ENCODE assay signal across 19 mouse cellular contexts in genomic region chr7:143400599-143400998, GRCm38 (mm10).
A peak's percentile ranks its signal among the peaks of the same experiment; 100 is the strongest.
DNase-seq lines count a peak whose midpoint lies in the region; ATAC-seq and TF ChIP-seq lines count a peak whose summit lies in the region.
"Had no signal": no experiment of that assay in that cellular context is flagged by ENCODE, and none has a peak within 500 bp of the region (broad histone marks: within the 10 kb centered on the region; RNA-seq: fewer than 3 reads in every experiment).

No protein-coding gene starts in this region.

- 46% methylated on average over 6 of the region's 6 CpGs for WGBS in heart, embryonic 10.5 days
- 55% methylated on average over 6 of the region's 6 CpGs for WGBS in limb, embryonic 12.5 days
- 43% methylated on average over 6 of the region's 6 CpGs for WGBS in liver, postnatal 0 days (ENCODE audit: insufficient replicate concordance)

- TF ChIP-seq POLR2A in brain, embryonic 14.5 days (IDR thresholded peaks at IDR 0.05; ENCODE audit: borderline replicate concordance, extremely low read depth, insufficient read depth, insufficient read length, poor library complexity, severe bottlenecking), result no peak

- no peak overlapping the region for H3K4me2 ChIP-seq in limb, embryonic 12.5 days
- no peak overlapping the region for H3K4me2 ChIP-seq in liver, postnatal 0 days (ENCODE audit: low read depth, low read length)
- H3K4me2 ChIP-seq: hindbrain, embryonic 14.5 days; midbrain, embryonic 12.5 days; neural tube, embryonic 12.5 days had no signal

- intact Hi-C loops in left cerebral cortex, postnatal 14 days (cut with DNase I), result no loop called here

- no peak for ATAC-seq in limb, embryonic 12.5 days (ENCODE audit: insufficient number of reproducible peaks, insufficient read depth, low FRiP score, low TSS enrichment, low read depth)
- ATAC-seq in liver, postnatal 0 days, result peak; percentile 87
- ATAC-seq: forebrain, postnatal 0 days had no signal

- H3K9me3 ChIP-seq in heart, embryonic 10.5 days, result no peaks in the 10 kb centered on the region
- H3K9me3 ChIP-seq in limb, embryonic 12.5 days, result no peaks in the 10 kb centered on the region
- H3K9me3 ChIP-seq in liver, postnatal 0 days (ENCODE audit: low read length), result no peaks in the 10 kb centered on the region
- H3K9me3 ChIP-seq: midbrain, embryonic 12.5 days; neural tube, embryonic 12.5 days had no signal

- TF ChIP-seq EP300 in liver, postnatal 0 days (IDR thresholded peaks at IDR 0.05; ENCODE audit: low read depth), result no peak

- H3K9ac ChIP-seq in limb, embryonic 12.5 days (replicated peaks), result no peak overlapping the region
- H3K9ac ChIP-seq in liver, postnatal 0 days (replicated peaks), result no peak overlapping the region
- H3K9ac ChIP-seq: forebrain, postnatal 0 days; hindbrain, embryonic 14.5 days; midbrain, embryonic 12.5 days; neural tube, embryonic 12.5 days had no signal

- no peak overlapping the region for H3K4me3 ChIP-seq in heart, embryonic 10.5 days
- no peak overlapping the region for H3K4me3 ChIP-seq in limb, embryonic 12.5 days (replicated peaks)
- H3K4me3 ChIP-seq in liver, postnatal 0 days (ENCODE audit: low read depth, low read length), result no peak overlapping the region
- H3K4me3 ChIP-seq: gastrocnemius, adult 2 months; heart, adult 2 months; midbrain, embryonic 12.5 days; neural tube, embryonic 12.5 days had no signal

- DNase-seq in heart, embryonic 10.5 days (ENCODE audit: low spot score), result no peak
- DNase-seq in heart, adult 18-20 months, result no peak
- DNase-seq in brain, embryonic 14.5 days (ENCODE audit: low read depth), result peak; percentile 19
- DNase-seq in liver, postnatal 0 days, result peak; percentile 30
- no peak for DNase-seq in cerebellum, postnatal 36 days
- DNase-seq in left cerebral cortex, postnatal 14 days (ENCODE audit: low spot score in 2 of 2), result no peak
- DNase-seq in adrenal gland, adult 2 months, result no peak
- DNase-seq: forebrain, postnatal 0 days; gastrocnemius, adult 2 months; heart, adult 2 months; kidney, adult 9 months; layer of hippocampus, postnatal 36 days; left cerebral cortex, postnatal 4 days; lung, postnatal 10 days; thymus, postnatal 4 days had no signal

- peaks cover 35% of the 10 kb centered on the region for H3K4me1 ChIP-seq in heart, embryonic 10.5 days
- H3K4me1 ChIP-seq in limb, embryonic 12.5 days (replicated peaks), result peaks cover 27% of the 10 kb centered on the region
- peaks cover 17% of the 10 kb centered on the region for H3K4me1 ChIP-seq in liver, postnatal 0 days (ENCODE audit: insufficient read depth)

- H3K27me3 ChIP-seq in heart, embryonic 10.5 days (ENCODE audit: insufficient read depth, poor library complexity, severe bottlenecking), result no peaks in the 10 kb centered on the region
- H3K27me3 ChIP-seq in limb, embryonic 12.5 days, result no peaks in the 10 kb centered on the region
- H3K27me3 ChIP-seq in liver, postnatal 0 days (ENCODE audit: insufficient read depth, low read length), result no peaks in the 10 kb centered on the region
- H3K27me3 ChIP-seq: neural tube, embryonic 12.5 days had no signal

- H3K27ac ChIP-seq in heart, embryonic 10.5 days, result peak overlapping the region; percentile 59; the same call in 1 of the 2 replicates
- H3K27ac ChIP-seq in limb, embryonic 12.5 days, result peak overlapping the region; percentile 62; the same call in 1 of the 2 replicates
- peak overlapping the region; percentile 18; the same call in 1 of the 2 replicates for H3K27ac ChIP-seq in liver, postnatal 0 days (ENCODE audit: low read depth)
- H3K27ac ChIP-seq: gastrocnemius, adult 2 months; heart, adult 2 months; hindbrain, embryonic 14.5 days; midbrain, embryonic 12.5 days; neural tube, embryonic 12.5 days had no signal

- TF ChIP-seq CTCF in brain, embryonic 14.5 days (IDR thresholded peaks at IDR 0.05; ENCODE audit: borderline replicate concordance, extremely low read depth, insufficient read depth, insufficient read length), result no peak
- TF ChIP-seq CTCF in liver, postnatal 0 days (IDR thresholded peaks at IDR 0.05; ENCODE audit: low read depth), result no peak

- no peaks in the 10 kb centered on the region for H3K36me3 ChIP-seq in heart, embryonic 10.5 days
- no peaks in the 10 kb centered on the region for H3K36me3 ChIP-seq in limb, embryonic 12.5 days
- no peaks in the 10 kb centered on the region for H3K36me3 ChIP-seq in liver, postnatal 0 days (replicated peaks; ENCODE audit: insufficient read depth, low read length)
- H3K36me3 ChIP-seq: midbrain, embryonic 12.5 days; neural tube, embryonic 12.5 days had no signal

Comparison
In these comparisons a context has a peak if more than half of its experiments do, and no peak if none do; other contexts are left out.
1. DNase-seq: peak in brain, embryonic 14.5 days (single experiment) and liver, postnatal 0 days (single experiment); none in heart, embryonic 10.5 days (single experiment), heart, adult 18-20 months (0 of 2), cerebellum, postnatal 36 days (0 of 2), left cerebral cortex, postnatal 14 days (0 of 2) and adrenal gland, adult 2 months (single experiment).
2. Peak in every context shown above with its lines, with median percentiles within 50 percentile points of each other: H3K27ac ChIP-seq.